In genomic region chr4:126067401-126068077, GRCm38 (mm10) we compare ENCODE assay signal across 11 mouse cellular contexts. TPM values are rescaled to one million over a fixed set of nuclear protein-coding genes. Genes with fewer than 3 reads are reported as not detected.
DNase-seq lines count a peak whose midpoint lies in the region; ATAC-seq and TF ChIP-seq lines count a peak whose summit lies in the region.
"Had no signal": no experiment of that assay in that cellular context is flagged by ENCODE, and none has a peak within 500 bp of the region (broad histone marks: within the 10 kb centered on the region; RNA-seq: fewer than 3 reads in every experiment).

No protein-coding gene starts in this region.

- no peak for TF ChIP-seq POLR2A in cerebellum, adult 2 months (IDR thresholded peaks at IDR 0.05; ENCODE audit: borderline replicate concordance, insufficient read depth, low read length)

- peak; percentile 42; the same call in 1 of the 2 replicates for ATAC-seq in common myeloid progenitor, adult 5-6 weeks (replicated peaks; ENCODE audit: low read depth, poor library complexity, severe bottlenecking)
- ATAC-seq in intestine, embryonic 16.5 days, result no peak

- TF ChIP-seq CTCF in cerebellum, adult 2 months (IDR thresholded peaks at IDR 0.05; ENCODE audit: borderline replicate concordance, insufficient read depth, low read depth, low read length), result no peak

- H3K27me3 ChIP-seq in cerebellum, adult 2 months (ENCODE audit: control insufficient read depth, insufficient read depth, low read length), result no peaks in the 10 kb centered on the region
- no peaks in the 10 kb centered on the region for H3K27me3 ChIP-seq in heart, embryonic 10.5 days (ENCODE audit: insufficient read depth, poor library complexity, severe bottlenecking)
- no peaks in the 10 kb centered on the region for H3K27me3 ChIP-seq in intestine, embryonic 16.5 days (replicated peaks; ENCODE audit: control insufficient read depth, insufficient read depth, low read length)
- H3K27me3 ChIP-seq: embryonic facial prominence, embryonic 13.5 days; limb, embryonic 15.5 days had no signal

- no peaks in the 10 kb centered on the region for H3K36me3 ChIP-seq in heart, embryonic 10.5 days
- no peaks in the 10 kb centered on the region for H3K36me3 ChIP-seq in intestine, embryonic 16.5 days (ENCODE audit: control insufficient read depth, insufficient read depth, low read length)
- H3K36me3 ChIP-seq: embryonic facial prominence, embryonic 13.5 days; limb, embryonic 15.5 days had no signal

- H3K4me1 ChIP-seq in cerebellum, adult 2 months (ENCODE audit: control insufficient read depth, insufficient read depth, low read length), result peaks cover 15% of the 10 kb centered on the region
- no peaks in the 10 kb centered on the region for H3K4me1 ChIP-seq in heart, embryonic 10.5 days
- H3K4me1 ChIP-seq in intestine, embryonic 16.5 days (ENCODE audit: control insufficient read depth, insufficient read depth, low read length), result no peaks in the 10 kb centered on the region
- H3K4me1 ChIP-seq: embryonic facial prominence, embryonic 13.5 days; limb, embryonic 15.5 days had no signal

- no peak overlapping the region; the same call in 1 of the 2 replicates for H3K27ac ChIP-seq in cerebellum, adult 2 months (ENCODE audit: insufficient read depth, low read length)
- H3K27ac ChIP-seq in heart, embryonic 10.5 days, result no peak overlapping the region
- no peak overlapping the region for H3K27ac ChIP-seq in intestine, embryonic 16.5 days (ENCODE audit: low read length)
- H3K27ac ChIP-seq: embryonic facial prominence, embryonic 13.5 days; limb, embryonic 15.5 days; stomach, postnatal 0 days had no signal

- H3K9me3 ChIP-seq in heart, embryonic 10.5 days, result no peaks in the 10 kb centered on the region
- no peaks in the 10 kb centered on the region for H3K9me3 ChIP-seq in intestine, embryonic 16.5 days (ENCODE audit: control insufficient read depth, low read length)
- H3K9me3 ChIP-seq: embryonic facial prominence, embryonic 13.5 days; limb, embryonic 15.5 days had no signal

- 11% methylated on average over 15 of the region's 15 CpGs for WGBS in cerebellum, adult 2 months
- 74% methylated on average over 15 of the region's 15 CpGs for WGBS in heart, embryonic 10.5 days
- WGBS in intestine, embryonic 16.5 days, result 74% methylated on average over 15 of the region's 15 CpGs

- H3K4me3 ChIP-seq in cerebellum, adult 2 months (replicated peaks; ENCODE audit: insufficient read depth, low read depth, low read length), result no peak overlapping the region
- no peak overlapping the region for H3K4me3 ChIP-seq in heart, embryonic 10.5 days
- H3K4me3 ChIP-seq in intestine, embryonic 16.5 days (ENCODE audit: low read length), result no peak overlapping the region
- H3K4me3 ChIP-seq: embryonic facial prominence, embryonic 13.5 days; limb, embryonic 15.5 days had no signal

- H3K4me2 ChIP-seq in intestine, embryonic 16.5 days (ENCODE audit: low read depth, low read length), result no peak overlapping the region
- H3K4me2 ChIP-seq: embryonic facial prominence, embryonic 13.5 days; limb, embryonic 15.5 days had no signal

- DNase-seq in cerebellum, adult 2 months, result peak; percentile 53 to 64
- DNase-seq in cerebellum, adult 8-10 months, result no peak
- peak; percentile 22 for DNase-seq in heart, postnatal 4 days
- DNase-seq in heart, embryonic 10.5 days (ENCODE audit: low spot score), result no peak
- DNase-seq in lung, postnatal 25 days (ENCODE audit: low spot score), result peak; percentile 67
- no peak for DNase-seq in ovary, postnatal 14 days (ENCODE audit: low spot score)

- H3K9ac ChIP-seq in intestine, embryonic 16.5 days (ENCODE audit: low read depth, low read length), result no peak overlapping the region
- H3K9ac ChIP-seq: embryonic facial prominence, embryonic 13.5 days; limb, embryonic 15.5 days had no signal

RNA-seq across cellular contexts. Expression of gene Oscp1, which starts 9.2 kb away (rescaled TPM):
- 12.1 and 12.8 TPM in 2 replicates for polyA plus RNA-seq in cerebellum, adult 2 months (2012; rRNA removed)
- total RNA-seq in heart, postnatal 4 days (2021), result 1 to 10 TPM; 4.9 to 5.9 TPM
- polyA plus RNA-seq in heart, embryonic 10.5 days (2016; fragmentation: Nextera tagmentation; extraction: Ambion mirVana), result 8.2 and 9.1 TPM in 2 replicates
- 1.6 and 7.5 TPM in 2 replicates for total RNA-seq in common myeloid progenitor, adult 5-6 weeks (2017)
- polyA plus RNA-seq in intestine, embryonic 16.5 days (2015; fragmentation: Nextera tagmentation; extraction: Ambion mirVana), result 7.2 and 11.1 TPM in 2 replicates

RNA-seq across cellular contexts. Expression of gene Mrps15, which starts 20.8 kb away (rescaled TPM):
- 90.6 and 94.5 TPM in 2 replicates for polyA plus RNA-seq in cerebellum, adult 2 months (2012; rRNA removed)
- 10 to 100 TPM; 62.9 to 65.3 TPM for total RNA-seq in heart, postnatal 4 days (2021)
- polyA plus RNA-seq in heart, embryonic 10.5 days (2016; fragmentation: Nextera tagmentation; extraction: Ambion mirVana), result 142 and 157 TPM in 2 replicates
- 62.6 and 83.8 TPM in 2 replicates for total RNA-seq in common myeloid progenitor, adult 5-6 weeks (2017)
- 142 and 151 TPM in 2 replicates for polyA plus RNA-seq in intestine, embryonic 16.5 days (2015; fragmentation: Nextera tagmentation; extraction: Ambion mirVana)

RNA-seq across cellular contexts. Expression of gene Lsm10, which starts 28.9 kb away (rescaled TPM):
- 21.4 and 28.8 TPM in 2 replicates for polyA plus RNA-seq in cerebellum, adult 2 months (2012; rRNA removed)
- 10 to 100 TPM; 17.3 to 18.4 TPM for total RNA-seq in heart, postnatal 4 days (2021)
- 47.5 and 47.7 TPM in 2 replicates for polyA plus RNA-seq in heart, embryonic 10.5 days (2016; fragmentation: Nextera tagmentation; extraction: Ambion mirVana)
- 14.9 and 15.8 TPM in 2 replicates for total RNA-seq in common myeloid progenitor, adult 5-6 weeks (2017)
- 54.8 and 57.5 TPM in 2 replicates for polyA plus RNA-seq in intestine, embryonic 16.5 days (2015; fragmentation: Nextera tagmentation; extraction: Ambion mirVana)

RNA-seq across cellular contexts. Expression of gene Stk40, which starts 36.2 kb away (rescaled TPM):
- polyA plus RNA-seq in cerebellum, adult 2 months (2012; rRNA removed), result 23.3 and 24.9 TPM in 2 replicates
- 10 to 100 TPM; 32.5 to 33.2 TPM for total RNA-seq in heart, postnatal 4 days (2021)
- polyA plus RNA-seq in heart, embryonic 10.5 days (2016; fragmentation: Nextera tagmentation; extraction: Ambion mirVana), result 37.7 and 39.0 TPM in 2 replicates
- total RNA-seq in common myeloid progenitor, adult 5-6 weeks (2017), result 10.6 and 11.7 TPM in 2 replicates
- 26.1 and 28.5 TPM in 2 replicates for polyA plus RNA-seq in intestine, embryonic 16.5 days (2015; fragmentation: Nextera tagmentation; extraction: Ambion mirVana)

RNA-seq across cellular contexts. Expression of gene Csf3r, which starts 43.2 kb away (rescaled TPM):
- polyA plus RNA-seq in cerebellum, adult 2 months (2012; rRNA removed), result 1.9 and 2.6 TPM in 2 replicates
- 1 to 10 TPM in 1 of 2 experiments, under 1 TPM in 1; 0.52 to 1.4 TPM for total RNA-seq in heart, postnatal 4 days (2021)
- polyA plus RNA-seq in heart, embryonic 10.5 days (2016; fragmentation: Nextera tagmentation; extraction: Ambion mirVana), result 0.30 and 0.53 TPM in 2 replicates
- 33.3 and 34.0 TPM in 2 replicates for total RNA-seq in common myeloid progenitor, adult 5-6 weeks (2017)
- 0.56 and 0.83 TPM in 2 replicates for polyA plus RNA-seq in intestine, embryonic 16.5 days (2015; fragmentation: Nextera tagmentation; extraction: Ambion mirVana)

Comparison
In these comparisons a context has a peak if more than half of its experiments do, and no peak if none do; other contexts are left out.
1. DNase-seq: peak in cerebellum, adult 2 months (2 of 2), heart, postnatal 4 days (single experiment) and lung, postnatal 25 days (single experiment); none in cerebellum, adult 8-10 months (single experiment), heart, embryonic 10.5 days (single experiment) and ovary, postnatal 14 days (single experiment).